Mouse (Mus musculus) hindbrain, embryonic 10.5 days (tissue): ENCODE measurements around the gene Mrgpre. TPM values are rescaled to one million over a fixed set of nuclear protein-coding genes. Genes with fewer than 3 reads are reported as not detected.

ENCODE experiments used
- DNase-seq: peaks from one replicate; pipeline ENCODE4 v3.0.0-alpha.2; 2017; ENCODE audit warnings: low spot score
- H3K27ac ChIP-seq: fragments of 300-500 bp; sonication (generic); 2 replicates; pipeline ENCODE4 v1.5.1; 2016; ENCODE audit warnings: mild to moderate bottlenecking, moderate library complexity
- H3K27me3 ChIP-seq: fragments of 300-500 bp; sonication (generic); 2 replicates; pipeline ENCODE4 v1.6.1; 2016; ENCODE audit warnings: mild to moderate bottlenecking; ENCODE audit not compliant: poor library complexity, insufficient read depth, severe bottlenecking
- H3K36me3 ChIP-seq: fragments of 300-500 bp; sonication (generic); 2 replicates; pipeline ENCODE4 v1.6.1; 2016; ENCODE audit warnings: mild to moderate bottlenecking, moderate library complexity
- H3K4me1 ChIP-seq: fragments of 300-500 bp; sonication (generic); replicated peaks from 2 replicates; pipeline ENCODE4 v1.6.1; 2016; ENCODE audit warnings: mild to moderate bottlenecking
- H3K4me3 ChIP-seq: fragments of 300-500 bp; sonication (generic); 2 replicates; pipeline ENCODE4 v1.5.1; 2016; ENCODE audit warnings: mild to moderate bottlenecking, moderate library complexity
- H3K9me3 ChIP-seq: fragments of 300-500 bp; sonication (generic); 2 replicates; pipeline ENCODE4 v1.6.1; 2016; ENCODE audit warnings: mild to moderate bottlenecking, moderate library complexity
- WGBS: fragments of 180-500 bp; shearing (Covaris S2); methylation state at CpG from one replicate; pipeline ENCODE4 v1.1.7; 2016; 5-methylcytosine and 5-hydroxymethylcytosine counted together
- polyA plus RNA-seq: library from polyadenylated mRNA; unstranded; fragments of >200 nt; fragmentation: Nextera tagmentation; extraction: Ambion mirVana; gene quantifications from 2 replicates; pipeline ENCODE4 v1.2.1, GENCODE M21; 2016

The Mrgpre gene
- polyA plus RNA-seq, 1 experiment from 2014 or later, result 2.7 TPM

- Histone ChIP-seq H3K36me3 (no peaks in the 10 kb centered on the region), H3K27ac (peak overlapping the region; percentile 75), H3K27me3 (peaks cover 7% of the 10 kb centered on the region; the same call in 1 of the 2 replicates), H3K4me3 (peak overlapping the region; percentile 36), H3K9me3 (no peaks in the 10 kb centered on the region), H3K4me1 (peaks cover 17% of the 10 kb centered on the region)
- DNase-seq, result peak; percentile 91
- WGBS, result 5% methylated on average over 16 of the region's 16 CpGs
These were observed 36.0 kb downstream of the Mrgpre start for GRCm38 (mm10) chr7:143748041-143748868.

- Histone ChIP-seq H3K27ac (peak overlapping the region; percentile 88), H3K4me1 (peaks cover 31% of the 10 kb centered on the region), H3K4me3 (peak overlapping the region; percentile 61), H3K27me3 (peaks cover 46% of the 10 kb centered on the region), H3K36me3 (no peaks in the 10 kb centered on the region), H3K9me3 (no peaks in the 10 kb centered on the region)
- 19% methylated on average over 2 of the region's 2 CpGs for WGBS
- no peak for DNase-seq
These were observed 43.6 kb downstream of the Mrgpre start for GRCm38 (mm10) chr7:143740653-143741052.

DNA sequence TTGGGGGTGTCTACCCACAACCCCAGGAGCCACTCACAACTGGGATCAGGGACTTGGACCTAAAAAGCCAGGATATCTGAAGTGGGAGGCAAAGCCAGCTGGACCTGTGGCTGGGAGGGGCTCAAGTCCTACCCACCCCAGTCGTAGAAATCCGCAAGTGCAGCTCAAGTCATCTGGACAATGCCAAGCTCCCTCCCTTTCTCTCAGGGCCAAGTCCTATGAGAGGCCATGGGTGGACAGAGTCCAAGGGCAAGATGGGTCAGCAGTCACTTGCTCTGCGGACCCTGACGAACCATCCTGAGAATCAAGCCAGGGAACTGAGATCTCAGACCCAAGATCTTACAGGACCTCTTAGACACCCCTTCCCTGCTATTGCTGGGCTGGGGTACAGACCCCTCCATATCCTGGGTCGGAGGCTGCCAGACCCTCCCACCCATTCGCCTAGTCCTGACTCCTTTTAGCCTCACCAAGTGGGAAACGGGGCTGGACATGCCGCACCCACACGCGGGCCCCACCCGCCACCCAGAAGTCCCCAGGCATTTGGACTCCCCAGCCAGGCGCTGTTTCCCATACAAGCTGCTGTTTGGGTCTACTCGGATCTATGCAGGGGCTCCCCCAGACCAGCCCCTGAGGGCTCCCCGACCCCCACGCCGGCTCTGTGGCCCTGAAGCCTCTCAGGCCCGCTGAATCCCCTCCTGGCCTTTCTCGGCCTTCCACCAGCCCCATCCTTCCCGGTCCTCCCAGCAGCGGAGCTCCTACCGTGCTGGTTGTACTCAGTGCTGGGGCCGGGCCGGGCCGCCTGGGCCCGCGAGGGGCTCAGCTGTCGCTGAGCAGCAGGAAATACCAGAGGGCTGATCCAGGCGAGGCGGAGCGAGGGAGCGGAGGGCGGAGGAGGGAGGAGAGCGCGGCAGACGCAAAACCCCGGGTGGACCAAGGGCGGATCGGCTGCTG is 44.5 kb downstream of the Mrgpre start:
- peaks cover 31% of the 10 kb centered on the region for H3K4me1 ChIP-seq
- H3K9me3 ChIP-seq, result no peaks in the 10 kb centered on the region
- 3% methylated on average over 38 of the region's 38 CpGs for WGBS
- no peaks in the 10 kb centered on the region for H3K36me3 ChIP-seq
- H3K27ac ChIP-seq, result peak overlapping the region; percentile 88
- peaks cover 46% of the 10 kb centered on the region for H3K27me3 ChIP-seq
- peak; percentile 84 for DNase-seq
- peak overlapping the region; percentile 61 for H3K4me3 ChIP-seq

DNA sequence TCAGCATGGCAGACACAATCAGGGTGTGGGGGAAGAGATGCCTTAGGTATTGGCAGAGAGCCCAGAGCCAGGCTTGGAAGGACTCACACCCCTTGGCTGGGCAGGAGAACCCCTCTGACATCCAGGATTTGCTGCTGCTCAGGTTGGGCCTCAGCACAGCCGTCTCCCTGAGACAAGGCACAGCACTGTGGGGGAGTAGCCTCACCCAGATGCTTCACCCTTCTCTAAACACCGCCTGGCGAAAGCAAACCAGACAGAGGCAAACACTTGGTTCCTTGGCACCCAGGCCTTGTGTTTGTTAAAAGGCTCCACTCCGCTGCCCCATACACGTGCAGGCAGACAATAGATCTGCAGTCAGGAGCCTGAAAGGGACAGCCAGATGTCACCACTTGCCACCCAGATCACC is 45.7 kb downstream of the Mrgpre start:
- Histone ChIP-seq H3K4me3 (peak overlapping the region; percentile 61), H3K9me3 (no peaks in the 10 kb centered on the region), H3K4me1 (peaks cover 31% of the 10 kb centered on the region), H3K27ac (peak overlapping the region; percentile 88), H3K36me3 (peaks cover 4% of the 10 kb centered on the region; the same call in 1 of the 2 replicates), H3K27me3 (peaks cover 46% of the 10 kb centered on the region)
- 38% methylated on average over 5 of the region's 5 CpGs for WGBS
- peak; percentile 8 for DNase-seq

- Histone ChIP-seq H3K36me3 (peaks cover 8% of the 10 kb centered on the region; the same call in 1 of the 2 replicates), H3K27me3 (peaks cover 44% of the 10 kb centered on the region), H3K27ac (peak overlapping the region; percentile 88), H3K4me3 (peak overlapping the region; percentile 61; the same call in 1 of the 2 replicates), H3K9me3 (no peaks in the 10 kb centered on the region), H3K4me1 (peaks cover 31% of the 10 kb centered on the region)
- 78% methylated on average over 6 of the region's 6 CpGs for WGBS
- no peak for DNase-seq
These were observed 46.1 kb downstream of the Mrgpre start for GRCm38 (mm10) chr7:143738194-143738593.

- H3K9me3 ChIP-seq, result no peaks in the 10 kb centered on the region
- H3K27me3 ChIP-seq, result peaks cover 3% of the 10 kb centered on the region; the same call in 1 of the 2 replicates
- DNase-seq, result no peak
- H3K4me1 ChIP-seq, result peaks cover 21% of the 10 kb centered on the region
- 0 out of 2 replicates have a peak overlapping the region, but pooled peaks have one; percentile 13 for H3K27ac ChIP-seq
- peaks cover 9% of the 10 kb centered on the region; the same call in 1 of the 2 replicates for H3K36me3 ChIP-seq
- 89% methylated on average over 4 of the region's 4 CpGs for WGBS
- no peak overlapping the region for H3K4me3 ChIP-seq
These were observed 50.6 kb downstream of the Mrgpre start for GRCm38 (mm10) chr7:143733746-143734145.

DNA sequence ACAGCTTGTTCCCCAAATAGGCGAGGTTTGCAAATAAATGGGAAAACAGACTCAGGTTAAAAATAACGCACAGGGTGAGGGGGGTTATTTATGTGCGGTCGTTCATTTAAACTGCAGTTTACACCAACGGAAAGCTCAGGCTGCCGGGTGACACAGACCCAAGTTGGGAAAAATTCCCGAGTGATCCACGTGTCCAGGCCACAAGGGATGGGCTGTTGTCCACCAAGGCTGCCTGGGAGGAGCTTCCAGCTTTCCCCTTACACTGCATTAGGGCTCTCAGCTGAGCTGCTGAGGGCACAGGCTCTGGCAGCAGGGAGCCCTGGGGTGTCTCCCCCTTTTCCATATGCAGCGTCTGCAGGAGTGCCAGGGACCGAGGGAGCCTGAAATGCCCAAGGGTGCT is 54.4 kb downstream of the Mrgpre start:
- no peaks in the 10 kb centered on the region for H3K9me3 ChIP-seq
- peaks cover 14% of the 10 kb centered on the region for H3K4me1 ChIP-seq
- peaks cover 9% of the 10 kb centered on the region; the same call in 1 of the 2 replicates for H3K36me3 ChIP-seq
- H3K4me3 ChIP-seq, result no peak overlapping the region
- 86% methylated on average over 10 of the region's 10 CpGs for WGBS
- no peak for DNase-seq
- no peak overlapping the region for H3K27ac ChIP-seq
- no peaks in the 10 kb centered on the region for H3K27me3 ChIP-seq

Other genes with a start within 250 kb of the Mrgpre start
- 365 and 372 TPM in 2 replicates for gene Nap1l4, start 235.4 kb downstream of the Mrgpre start, polyA plus RNA-seq
- gene Cars, start 184.4 kb downstream of the Mrgpre start, polyA plus RNA-seq, result 75.5 and 77.0 TPM in 2 replicates
- 0.18 and 0.31 TPM in 2 replicates for gene Tnfrsf26, start 155.8 kb downstream of the Mrgpre start, polyA plus RNA-seq
- 8.3 and 9.7 TPM in 2 replicates for gene Tnfrsf22, start 134.8 kb downstream of the Mrgpre start, polyA plus RNA-seq
- 0.30 and 0.50 TPM in 2 replicates for gene Tnfrsf23, start 98.6 kb downstream of the Mrgpre start, polyA plus RNA-seq
- gene Osbpl5, start 27.5 kb downstream of the Mrgpre start, polyA plus RNA-seq, result 15.8 and 20.8 TPM in 2 replicates
- gene Mrgprg, start 17.5 kb downstream of the Mrgpre start, polyA plus RNA-seq, result not detected in 2 replicates
- 9.0 and 9.5 TPM in 2 replicates for gene Nadsyn1, start 38.3 kb upstream of the Mrgpre start, polyA plus RNA-seq
- 92.6 and 95.7 TPM in 2 replicates for gene Dhcr7, start 38.6 kb upstream of the Mrgpre start, polyA plus RNA-seq
- gene Gm498, start 82.3 kb upstream of the Mrgpre start, polyA plus RNA-seq, result not detected in 2 replicates
- gene Shank2, start 217.4 kb upstream of the Mrgpre start, polyA plus RNA-seq, result 0.95 and 1.6 TPM in 2 replicates